Mouse (Mus musculus) cerebellum, adult 2 months (tissue): ENCODE data around the gene Cptp.

Source experiments
- CTCF ChIP-seq: fragments of 200-500 bp; IDR thresholded peaks from 2 replicates; pipeline ENCODE4 v1.5.1; 2011; ENCODE audit warnings: low read depth, mild to moderate bottlenecking, control low read depth, low read length, moderate library complexity, borderline replicate concordance; ENCODE audit not compliant: insufficient read depth
- POLR2A ChIP-seq: fragments of 200-500 bp; IDR thresholded peaks from 2 replicates; pipeline ENCODE4 v1.6.1; 2011; ENCODE audit warnings: low read length, control low read depth, borderline replicate concordance; ENCODE audit not compliant: insufficient read depth

GRCm38 (mm10) chr4:155886330-155886729 lies 17.1 kb upstream of the Cptp start:
- TF ChIP-seq CTCF, result no peak
- no peak for TF ChIP-seq POLR2A
